Mouse (Mus musculus): Measurements from ENCODE around the gene Hoxc5.

- TF ChIP-seq CTCF (IDR thresholded peaks at IDR 0.05; ENCODE audit: low read depth) (no peak), EP300 (IDR thresholded peaks at IDR 0.05; ENCODE audit: low read depth) (no peak)
Observed at GRCm38 (mm10) chr15:103032646-103033575, 65.7 kb downstream of the Hoxc5 start.
